ENCODE assay signal across 22 mouse cellular contexts in genomic region chr9:68250011-68250410, GRCm38 (mm10).
"Had no signal": no experiment of that assay in that cellular context is flagged by ENCODE, and none has a peak within 500 bp of the region (broad histone marks: within the 10 kb centered on the region; RNA-seq: fewer than 3 reads in every experiment).

No protein-coding gene starts in this region.

- H3K4me3 ChIP-seq: heart, embryonic 13.5 days; heart, embryonic 15.5 days; hindbrain, embryonic 13.5 days; hindbrain, embryonic 15.5 days; kidney, embryonic 15.5 days; limb, embryonic 13.5 days; limb, embryonic 15.5 days; liver, embryonic 12.5 days had no signal

- H3K27ac ChIP-seq: heart, embryonic 13.5 days; heart, embryonic 15.5 days; hindbrain, embryonic 13.5 days; hindbrain, embryonic 15.5 days; hindbrain, postnatal 0 days; kidney, embryonic 15.5 days; kidney, postnatal 0 days; limb, embryonic 13.5 days; limb, embryonic 15.5 days; liver, embryonic 12.5 days; liver, embryonic 14.5 days had no signal

- DNase-seq: heart, adult 18-20 months; heart, postnatal 14 days; heart, postnatal 36 days; kidney, adult 11 months; kidney, adult 2 months; kidney, adult 9 months; kidney, postnatal 14 days; kidney, postnatal 36 days; layer of hippocampus, adult 9-11 months; layer of hippocampus, postnatal 36 days; left cerebral cortex, postnatal 4 days had no signal
